Mouse (Mus musculus) embryonic facial prominence, embryonic 15.5 days (tissue): ENCODE results near the gene Fat3. TPM values are rescaled to one million over a fixed set of nuclear protein-coding genes. Genes with fewer than 3 reads are reported as not detected.

Experiments
- ATAC-seq: fragments of 200-750 bp; cut with Nextera tagmentation; 2 replicates; pipeline ENCODE4 v1.8.0; 2017; ENCODE audit warnings: low read depth, moderate TSS enrichment; ENCODE audit not compliant: insufficient number of reproducible peaks, low FRiP score, low TSS enrichment
- H3K27ac ChIP-seq: fragments of 300-500 bp; sonication (generic); replicated peaks from 2 replicates; pipeline ENCODE4 v1.5.1; 2015; ENCODE audit warnings: mild to moderate bottlenecking, inconsistent platforms
- H3K27me3 ChIP-seq: fragments of 300-500 bp; sonication (generic); 2 replicates; pipeline ENCODE4 v1.6.1; 2015; ENCODE audit warnings: inconsistent platforms
- H3K36me3 ChIP-seq: fragments of 300-500 bp; sonication (generic); 2 replicates; pipeline ENCODE4 v1.6.1; 2015; ENCODE audit warnings: mild to moderate bottlenecking, inconsistent platforms
- H3K4me1 ChIP-seq: fragments of 300-500 bp; sonication (generic); 2 replicates; pipeline ENCODE4 v1.6.1; 2015; ENCODE audit warnings: inconsistent platforms
- H3K4me2 ChIP-seq: fragments of 300-500 bp; sonication (generic); replicated peaks from 2 replicates; pipeline ENCODE4 v1.6.1; 2015; ENCODE audit warnings: mild to moderate bottlenecking, inconsistent platforms
- H3K4me3 ChIP-seq: fragments of 300-500 bp; sonication (generic); replicated peaks from 2 replicates; pipeline ENCODE4 v1.5.1; 2015; ENCODE audit warnings: mild to moderate bottlenecking, inconsistent platforms
- H3K9ac ChIP-seq: fragments of 300-500 bp; sonication (generic); 2 replicates; pipeline ENCODE4 v1.6.1; 2015; ENCODE audit warnings: inconsistent platforms
- H3K9me3 ChIP-seq: fragments of 300-500 bp; sonication (generic); replicated peaks from 2 replicates; pipeline ENCODE4 v1.6.1; 2016; ENCODE audit warnings: inconsistent platforms
- WGBS: fragments of 180-500 bp; shearing (Covaris S2); methylation state at CpG from one replicate; pipeline ENCODE4 v1.1.7; 2015; 5-methylcytosine and 5-hydroxymethylcytosine counted together
- polyA plus RNA-seq: library from polyadenylated mRNA; unstranded; fragments of >200 nt; fragmentation: Nextera tagmentation; extraction: Ambion mirVana; gene quantifications from 2 replicates; pipeline ENCODE4 v1.2.1, GENCODE M21; 2015

Fat3 gene
- polyA plus RNA-seq, 1 experiment from 2014 or later = 3.2 TPM

DNA sequence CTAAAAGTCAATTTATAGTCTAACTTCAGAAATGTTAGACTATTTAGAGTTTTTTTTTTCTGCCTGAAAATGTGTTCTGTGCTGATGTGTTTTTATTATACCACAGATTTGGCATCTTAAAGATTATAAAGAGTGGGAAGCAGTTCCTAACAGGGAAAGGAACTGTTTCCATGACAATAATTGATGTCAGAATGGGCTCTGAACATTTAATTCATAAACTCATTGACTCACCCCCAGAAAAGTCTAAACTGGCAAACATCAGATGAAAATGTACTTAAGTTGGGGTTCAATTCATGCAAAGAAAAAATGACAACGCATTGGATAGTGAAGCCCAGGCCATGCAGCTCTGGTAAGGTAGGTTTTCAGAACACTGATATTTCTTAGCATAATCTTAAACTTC, 193.3 kb downstream of the Fat3 start:
- WGBS = 95% methylated on average over 1 of the region's 1 CpGs
- Histone ChIP-seq H3K4me2 (no peak overlapping the region), H3K27ac (no peak overlapping the region), H3K27me3 (no peaks in the 10 kb centered on the region), H3K9ac (no peak overlapping the region), H3K4me3 (no peak overlapping the region), H3K36me3 (no peaks in the 10 kb centered on the region), H3K9me3 (no peaks in the 10 kb centered on the region), H3K4me1 (peaks cover 15% of the 10 kb centered on the region; the same call in 1 of the 2 replicates)
- ATAC-seq = no peak

- H3K9me3 ChIP-seq = no peaks in the 10 kb centered on the region
- H3K36me3 ChIP-seq = no peaks in the 10 kb centered on the region
- no peak overlapping the region for H3K4me3 ChIP-seq
- peaks cover 12% of the 10 kb centered on the region; the same call in 1 of the 2 replicates for H3K4me1 ChIP-seq
- H3K27ac ChIP-seq = 0 out of 2 replicates have a peak overlapping the region, but pooled peaks have one; percentile 39
- ATAC-seq = no peak
- H3K27me3 ChIP-seq = no peaks in the 10 kb centered on the region
- H3K9ac ChIP-seq = no peak overlapping the region
- H3K4me2 ChIP-seq = no peak overlapping the region
These were observed 194.9 kb downstream of the Fat3 start for GRCm38 (mm10) chr9:16306222-16306621.

- Histone ChIP-seq H3K4me1 (peaks cover 12% of the 10 kb centered on the region; the same call in 1 of the 2 replicates), H3K9ac (no peak overlapping the region), H3K36me3 (no peaks in the 10 kb centered on the region), H3K9me3 (no peaks in the 10 kb centered on the region), H3K27me3 (no peaks in the 10 kb centered on the region), H3K4me2 (no peak overlapping the region), H3K27ac (peak overlapping the region; percentile 39; the same call in 1 of the 2 replicates), H3K4me3 (no peak overlapping the region)
- ATAC-seq = peak; percentile 72; the same call in 1 of the 2 replicates
- 69% methylated on average over 2 of the region's 2 CpGs for WGBS
These were observed 195.5 kb downstream of the Fat3 start for GRCm38 (mm10) chr9:16305396-16306086.

DNA sequence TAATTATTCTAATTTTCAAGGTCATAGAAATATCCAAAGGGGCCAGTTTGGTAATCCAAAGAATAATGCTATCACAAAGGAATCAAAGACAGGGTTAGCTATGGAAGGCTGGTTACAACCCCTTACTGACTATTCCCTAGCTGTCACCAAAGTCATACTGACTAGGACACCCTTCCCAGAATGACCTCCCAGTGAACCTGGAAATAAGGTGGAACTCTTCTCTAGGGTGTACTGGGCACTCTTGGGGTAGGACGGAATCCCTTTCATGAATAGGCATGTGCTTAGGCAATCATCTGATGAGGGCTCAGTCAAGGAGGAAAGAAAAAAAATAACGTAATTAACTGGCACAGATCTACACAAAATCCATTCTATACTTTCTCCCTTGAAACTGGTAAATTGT, 196.1 kb downstream of the Fat3 start:
- no peaks in the 10 kb centered on the region for H3K36me3 ChIP-seq
- no peak overlapping the region for H3K4me2 ChIP-seq
- 65% methylated on average over 2 of the region's 2 CpGs for WGBS
- H3K9ac ChIP-seq = no peak overlapping the region
- H3K27me3 ChIP-seq = no peaks in the 10 kb centered on the region
- no peaks in the 10 kb centered on the region for H3K9me3 ChIP-seq
- H3K4me3 ChIP-seq = no peak overlapping the region
- H3K4me1 ChIP-seq = peaks cover 12% of the 10 kb centered on the region; the same call in 1 of the 2 replicates
- no peak for ATAC-seq
- H3K27ac ChIP-seq = no peak overlapping the region

DNA sequence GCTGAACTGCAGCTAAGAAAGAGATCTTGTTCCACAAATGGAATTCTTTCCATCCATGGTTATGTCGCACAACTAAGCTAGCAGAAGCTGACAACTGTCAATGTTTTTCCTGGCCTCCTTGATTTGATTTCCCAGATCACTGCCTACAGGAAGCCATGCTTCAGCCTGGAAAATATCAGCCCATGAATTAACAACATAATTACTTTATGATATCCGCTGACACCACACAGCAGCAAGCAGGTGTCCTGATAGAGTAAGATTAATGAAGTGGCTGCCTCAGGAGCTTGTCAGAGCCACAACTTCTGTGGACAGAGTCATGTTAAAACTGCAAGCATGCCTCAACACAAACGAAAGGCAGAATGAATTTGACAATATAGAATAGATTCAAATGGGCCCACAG, 198.6 kb downstream of the Fat3 start:
- Histone ChIP-seq H3K36me3 (no peaks in the 10 kb centered on the region), H3K4me1 (peaks cover 12% of the 10 kb centered on the region; the same call in 1 of the 2 replicates), H3K4me2 (no peak overlapping the region), H3K27ac (no peak overlapping the region), H3K4me3 (no peak overlapping the region), H3K9me3 (no peaks in the 10 kb centered on the region), H3K9ac (no peak overlapping the region), H3K27me3 (no peaks in the 10 kb centered on the region)
- no peak for ATAC-seq
- WGBS = 44% methylated on average over 3 of the region's 3 CpGs

GRCm38 (mm10) chr9:16297935-16298334, 203.2 kb downstream of the Fat3 start:
- no peaks in the 10 kb centered on the region for H3K4me1 ChIP-seq
- no peak overlapping the region for H3K4me3 ChIP-seq
- no peak overlapping the region for H3K4me2 ChIP-seq
- H3K36me3 ChIP-seq = no peaks in the 10 kb centered on the region
- ATAC-seq = no peak
- no peaks in the 10 kb centered on the region for H3K9me3 ChIP-seq
- no peak overlapping the region for H3K9ac ChIP-seq
- H3K27ac ChIP-seq = no peak overlapping the region
- WGBS = 66% methylated on average over 3 of the region's 3 CpGs
- no peaks in the 10 kb centered on the region for H3K27me3 ChIP-seq

DNA sequence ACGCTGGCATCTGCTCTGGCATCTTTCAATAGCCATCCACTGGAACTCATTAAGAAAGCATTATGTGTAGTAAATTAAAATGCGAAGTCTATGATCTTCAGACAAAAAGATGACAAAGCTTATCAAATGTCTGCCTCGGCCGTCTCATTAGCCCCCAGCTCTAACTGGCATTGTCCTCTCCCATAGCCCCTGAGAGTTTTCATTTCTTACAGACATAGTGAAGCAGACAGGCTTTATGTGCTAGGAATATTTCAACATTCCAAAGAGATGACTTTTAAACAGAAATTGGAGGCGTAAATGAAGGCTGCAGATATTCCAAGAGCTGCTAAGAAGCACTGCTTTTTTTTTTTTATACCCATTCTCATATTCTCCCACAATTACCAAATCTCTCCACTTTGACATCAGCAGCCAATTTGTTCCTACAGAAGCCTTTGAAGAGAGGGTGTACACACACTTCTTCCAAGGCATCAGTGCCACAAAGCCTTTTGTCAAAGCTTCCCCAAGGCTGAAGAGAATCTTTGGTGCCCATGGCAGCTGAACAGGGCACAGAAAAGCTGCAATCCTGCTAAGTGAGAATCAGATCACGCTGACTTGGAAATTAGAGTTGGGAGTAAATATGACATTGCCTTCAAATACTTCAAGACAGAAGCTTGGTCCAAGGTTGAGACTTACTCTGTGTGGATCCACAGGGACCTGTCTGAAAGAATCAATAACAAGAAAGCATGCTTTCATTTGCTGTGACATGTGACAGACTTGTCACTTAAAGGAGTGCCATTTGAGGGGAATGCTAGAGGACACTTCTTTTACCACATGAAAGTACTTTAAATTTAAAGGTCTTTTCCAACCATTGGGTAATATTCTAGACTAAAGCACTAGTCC, 206.9 kb downstream of the Fat3 start:
- no peak overlapping the region for H3K27ac ChIP-seq
- no peaks in the 10 kb centered on the region for H3K4me1 ChIP-seq
- H3K4me2 ChIP-seq = no peak overlapping the region
- H3K9me3 ChIP-seq = no peaks in the 10 kb centered on the region
- ATAC-seq = no peak
- no peaks in the 10 kb centered on the region for H3K36me3 ChIP-seq
- H3K4me3 ChIP-seq = no peak overlapping the region
- H3K9ac ChIP-seq = no peak overlapping the region
- no peaks in the 10 kb centered on the region for H3K27me3 ChIP-seq
- 59% methylated on average over 6 of the region's 6 CpGs for WGBS

DNA sequence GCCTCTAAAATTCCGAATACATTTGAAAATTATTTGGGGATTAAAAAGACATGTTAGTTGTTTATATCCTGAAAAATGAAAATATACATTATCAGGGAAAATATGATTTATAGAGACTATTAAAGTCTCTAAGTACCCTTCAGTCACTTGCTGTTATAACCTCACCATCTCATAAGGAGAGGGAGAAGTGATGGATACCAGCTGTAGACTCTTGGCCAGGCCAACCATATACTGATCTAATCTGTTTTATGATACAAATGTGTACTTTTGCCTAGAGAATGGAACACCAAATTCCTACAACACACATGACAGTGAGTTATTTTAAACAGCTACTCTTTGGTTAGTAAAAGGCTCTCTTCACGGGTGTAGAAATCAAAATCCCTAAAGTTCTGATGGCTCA, 208.6 kb downstream of the Fat3 start:
- no peak for ATAC-seq
- H3K4me2 ChIP-seq = no peak overlapping the region
- 74% methylated on average over 2 of the region's 2 CpGs for WGBS
- H3K27ac ChIP-seq = no peak overlapping the region
- H3K36me3 ChIP-seq = no peaks in the 10 kb centered on the region
- no peaks in the 10 kb centered on the region for H3K27me3 ChIP-seq
- no peak overlapping the region for H3K4me3 ChIP-seq
- no peaks in the 10 kb centered on the region for H3K4me1 ChIP-seq
- no peaks in the 10 kb centered on the region for H3K9me3 ChIP-seq
- no peak overlapping the region for H3K9ac ChIP-seq

- no peak overlapping the region for H3K4me2 ChIP-seq
- WGBS = 63% methylated on average over 2 of the region's 2 CpGs
- ATAC-seq = no peak
- no peak overlapping the region for H3K9ac ChIP-seq
- no peaks in the 10 kb centered on the region for H3K9me3 ChIP-seq
- H3K4me3 ChIP-seq = no peak overlapping the region
- H3K27ac ChIP-seq = no peak overlapping the region
- H3K4me1 ChIP-seq = no peaks in the 10 kb centered on the region
- H3K36me3 ChIP-seq = no peaks in the 10 kb centered on the region
- no peaks in the 10 kb centered on the region for H3K27me3 ChIP-seq
These were observed 210.2 kb downstream of the Fat3 start for GRCm38 (mm10) chr9:16290911-16291310.

- no peaks in the 10 kb centered on the region for H3K36me3 ChIP-seq
- no peaks in the 10 kb centered on the region for H3K4me1 ChIP-seq
- no peaks in the 10 kb centered on the region for H3K9me3 ChIP-seq
- no peaks in the 10 kb centered on the region for H3K27me3 ChIP-seq
- H3K9ac ChIP-seq = no peak overlapping the region
- ATAC-seq = no peak
- H3K27ac ChIP-seq = no peak overlapping the region
- WGBS = 89% methylated on average over 1 of the region's 1 CpGs
- no peak overlapping the region for H3K4me3 ChIP-seq
- H3K4me2 ChIP-seq = no peak overlapping the region
These were observed 218.1 kb downstream of the Fat3 start for GRCm38 (mm10) chr9:16283033-16283432.

DNA sequence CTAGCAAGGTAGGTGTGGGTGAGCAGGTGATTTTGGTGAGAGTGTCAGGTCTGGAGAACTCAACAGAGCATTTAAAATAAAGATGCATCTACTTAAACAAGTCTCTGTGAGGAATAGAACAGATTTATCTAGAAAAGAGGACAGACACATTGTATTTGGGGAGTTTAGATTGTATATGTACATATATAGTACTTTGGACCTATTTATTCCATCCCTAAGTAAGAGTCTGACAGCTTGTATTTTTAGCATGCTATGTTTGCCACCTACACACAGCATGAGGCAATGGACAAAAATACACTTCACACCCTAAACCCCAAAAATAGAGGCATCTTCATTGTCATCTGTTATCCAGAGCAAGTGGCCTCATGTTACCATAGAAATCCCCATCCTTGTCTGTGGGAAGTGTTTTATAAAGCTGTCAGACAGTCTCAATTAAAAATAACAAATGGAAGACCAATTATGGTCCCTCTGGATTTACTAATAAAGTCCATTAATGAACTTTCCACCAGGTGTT, 218.7 kb downstream of the Fat3 start:
- no peaks in the 10 kb centered on the region for H3K36me3 ChIP-seq
- ATAC-seq = no peak
- H3K4me3 ChIP-seq = no peak overlapping the region
- H3K9ac ChIP-seq = no peak overlapping the region
- H3K9me3 ChIP-seq = no peaks in the 10 kb centered on the region
- no peak overlapping the region for H3K4me2 ChIP-seq
- no peak overlapping the region for H3K27ac ChIP-seq
- no peaks in the 10 kb centered on the region for H3K27me3 ChIP-seq
- no peaks in the 10 kb centered on the region for H3K4me1 ChIP-seq
